Mouse (Mus musculus): ENCODE data around the gene Sipa1l1. TPM values are rescaled to one million over a fixed set of nuclear protein-coding genes. Genes with fewer than 3 reads are reported as not detected.

The Sipa1l1 gene
- total RNA-seq, 2 experiments from 2014 or later = 16.7 to 20.6 TPM

DNA sequence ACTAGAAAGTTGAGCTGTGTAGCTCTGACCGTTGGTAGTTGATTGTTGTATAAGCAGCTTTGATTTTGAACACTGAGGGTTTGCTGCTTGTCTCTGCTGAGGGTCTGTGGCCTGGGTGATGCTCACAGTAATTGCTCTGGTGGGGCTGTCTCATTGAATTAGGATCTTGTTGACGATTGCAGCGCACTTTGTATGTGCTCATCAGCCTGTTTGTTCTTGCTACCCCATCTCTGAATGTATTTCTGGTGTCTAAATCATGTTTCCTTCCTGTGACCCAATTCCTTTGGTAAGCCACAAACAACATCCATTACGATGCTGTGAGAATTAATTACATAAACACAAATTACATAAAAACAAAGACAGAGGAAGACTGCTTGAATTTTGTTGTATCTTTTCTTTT is 39.5 kb downstream of the Sipa1l1 start:
- DNase-seq = no peak

DNA sequence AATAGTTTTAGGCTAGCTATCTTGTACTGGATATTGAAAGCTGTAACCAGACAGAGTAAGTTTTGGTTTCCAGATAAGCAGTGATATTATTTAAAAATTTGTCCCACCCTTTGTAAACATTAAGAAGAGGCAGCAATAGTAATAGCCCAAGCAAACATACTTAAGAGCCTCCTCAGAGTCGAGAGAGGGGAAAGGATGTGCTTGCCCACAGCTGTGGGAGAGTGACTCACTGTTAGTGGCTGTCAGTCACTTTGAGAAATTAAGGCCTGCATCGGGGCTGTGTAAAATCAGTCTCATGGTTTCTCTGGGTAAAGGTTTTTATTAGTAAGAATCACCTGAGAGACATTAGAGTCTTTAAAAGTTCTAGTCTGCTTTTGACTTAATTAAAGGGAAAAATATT is 40.6 kb downstream of the Sipa1l1 start:
- DNase-seq = no peak

DNA sequence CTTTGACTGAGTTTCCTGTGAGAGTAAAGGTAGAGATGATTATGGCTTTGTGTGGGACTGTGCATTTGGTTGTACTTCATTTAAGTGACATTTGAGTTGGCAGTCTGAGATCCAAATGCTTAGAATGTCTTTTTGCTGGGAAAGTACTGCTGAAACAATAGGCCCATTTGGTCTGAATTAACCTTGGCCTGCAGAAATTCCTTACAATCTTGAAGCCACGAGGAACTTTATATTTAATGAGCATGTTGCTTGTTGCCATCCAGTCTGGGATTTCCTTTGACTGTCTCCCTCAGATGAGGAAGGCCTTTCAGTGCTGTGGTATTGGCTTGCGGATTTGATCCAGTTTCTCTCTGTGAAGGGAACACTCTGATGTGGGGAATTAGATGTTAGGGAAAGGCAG is 43.9 kb downstream of the Sipa1l1 start:
- DNase-seq = no peak

DNA sequence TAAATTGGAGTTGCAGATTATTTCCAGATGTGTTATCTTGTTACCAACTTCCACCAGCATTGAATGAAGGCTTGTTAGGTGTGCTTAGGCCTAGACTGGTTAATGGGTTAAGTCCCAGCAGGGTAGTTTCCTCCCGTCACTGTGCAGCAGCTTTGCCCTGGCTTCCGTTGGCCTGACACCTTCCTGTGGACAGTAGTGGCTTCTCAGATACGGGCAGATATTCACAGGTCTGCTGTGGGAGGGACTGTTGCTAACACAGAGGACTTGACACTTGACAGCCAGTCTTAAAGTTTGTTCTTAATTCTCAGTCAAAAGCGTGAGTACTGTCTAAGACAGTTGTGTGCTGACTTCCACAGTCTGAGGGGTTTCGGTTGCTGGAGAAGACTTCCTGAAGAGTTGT is 45.8 kb downstream of the Sipa1l1 start:
- no peak for DNase-seq

DNA sequence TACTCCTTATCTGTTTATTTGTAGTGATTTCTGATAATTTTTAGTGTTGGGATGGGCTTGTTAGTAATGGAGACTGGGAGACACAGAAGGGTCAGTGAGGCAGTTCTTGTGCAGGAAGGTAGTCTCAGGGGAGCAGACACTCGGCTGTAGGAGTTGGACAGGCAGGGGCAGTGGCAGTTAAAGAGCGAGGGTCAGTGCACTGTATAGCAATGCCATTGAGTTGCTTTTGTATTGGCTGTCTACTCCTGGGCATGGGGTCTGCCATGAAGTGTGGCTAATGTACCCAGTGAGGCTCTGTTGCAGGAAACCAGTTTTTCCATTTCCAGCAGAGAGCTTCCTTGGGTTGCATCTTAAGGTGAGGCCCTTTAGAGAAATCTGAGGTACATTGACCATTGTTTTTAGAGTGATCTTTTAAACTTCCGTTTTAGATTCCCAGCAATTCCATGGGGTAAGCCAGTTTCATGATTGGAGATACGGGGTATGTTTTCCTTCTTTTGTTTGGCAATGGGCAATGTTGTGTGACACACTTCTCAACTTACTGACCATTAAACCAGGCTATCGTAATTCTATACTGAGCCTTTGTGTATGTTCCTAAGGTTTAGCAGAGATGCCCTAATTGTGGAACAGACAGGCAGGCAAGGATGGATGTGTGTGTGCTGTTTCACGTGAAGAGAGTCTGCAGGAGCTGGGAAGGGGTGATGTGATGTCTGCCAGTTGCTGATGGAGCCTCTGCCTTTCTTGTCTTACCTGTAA is 47.9 kb downstream of the Sipa1l1 start:
- DNase-seq = no peak

DNA sequence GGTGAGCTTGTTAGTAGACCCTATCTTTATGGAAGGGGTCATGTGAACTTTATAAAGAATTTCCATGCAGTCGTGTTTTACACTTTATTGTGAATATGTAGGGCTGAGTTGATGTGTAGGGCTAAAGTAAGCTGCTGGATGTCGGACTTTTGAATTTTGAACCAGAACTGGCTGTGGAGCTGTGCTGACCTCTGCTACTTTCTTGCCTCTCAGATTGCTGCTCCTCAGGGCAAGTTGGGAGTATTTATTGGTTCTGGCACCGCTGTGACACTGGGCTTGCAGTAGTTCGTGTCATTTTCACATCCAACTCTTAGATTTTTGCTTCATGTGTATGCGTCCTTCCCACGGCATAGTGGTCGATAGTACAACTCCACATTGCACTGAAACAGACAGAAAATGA is 49.1 kb downstream of the Sipa1l1 start:
- DNase-seq = no peak

DNA sequence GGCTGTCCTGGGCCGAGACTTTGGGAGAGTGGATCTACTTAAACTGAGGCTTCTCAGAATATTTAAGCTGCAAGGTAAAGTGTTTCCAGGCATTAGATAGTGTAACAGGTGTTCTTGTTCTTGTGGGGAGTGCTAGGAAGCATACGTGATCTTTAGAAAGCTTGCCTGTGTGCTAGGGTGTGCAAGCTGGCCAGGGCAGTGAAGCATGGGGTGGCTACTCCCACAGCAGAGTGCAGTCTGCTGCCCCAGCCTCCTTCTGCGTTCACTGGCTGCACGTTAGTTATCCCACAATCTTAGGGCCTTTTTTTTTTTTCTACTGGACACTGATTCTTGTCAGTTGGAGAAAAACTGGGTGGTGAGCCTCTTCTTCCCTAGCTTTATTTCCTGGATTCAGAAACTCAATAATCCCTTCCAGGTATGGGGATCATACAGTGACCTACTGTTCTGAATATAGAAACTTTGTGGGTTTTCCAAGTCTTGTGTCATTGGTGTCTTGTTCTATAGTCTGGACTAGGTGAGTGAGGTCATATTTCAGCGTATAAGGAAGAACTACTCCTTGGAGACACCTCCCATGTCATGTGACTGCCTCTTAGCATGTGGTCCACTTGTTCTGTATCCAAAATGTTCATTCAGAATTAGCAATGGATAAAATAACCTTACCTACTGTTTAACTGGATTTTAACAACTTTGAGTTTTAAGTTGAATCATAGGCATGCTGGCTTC is 51.4 kb downstream of the Sipa1l1 start:
- no peak for DNase-seq

DNA sequence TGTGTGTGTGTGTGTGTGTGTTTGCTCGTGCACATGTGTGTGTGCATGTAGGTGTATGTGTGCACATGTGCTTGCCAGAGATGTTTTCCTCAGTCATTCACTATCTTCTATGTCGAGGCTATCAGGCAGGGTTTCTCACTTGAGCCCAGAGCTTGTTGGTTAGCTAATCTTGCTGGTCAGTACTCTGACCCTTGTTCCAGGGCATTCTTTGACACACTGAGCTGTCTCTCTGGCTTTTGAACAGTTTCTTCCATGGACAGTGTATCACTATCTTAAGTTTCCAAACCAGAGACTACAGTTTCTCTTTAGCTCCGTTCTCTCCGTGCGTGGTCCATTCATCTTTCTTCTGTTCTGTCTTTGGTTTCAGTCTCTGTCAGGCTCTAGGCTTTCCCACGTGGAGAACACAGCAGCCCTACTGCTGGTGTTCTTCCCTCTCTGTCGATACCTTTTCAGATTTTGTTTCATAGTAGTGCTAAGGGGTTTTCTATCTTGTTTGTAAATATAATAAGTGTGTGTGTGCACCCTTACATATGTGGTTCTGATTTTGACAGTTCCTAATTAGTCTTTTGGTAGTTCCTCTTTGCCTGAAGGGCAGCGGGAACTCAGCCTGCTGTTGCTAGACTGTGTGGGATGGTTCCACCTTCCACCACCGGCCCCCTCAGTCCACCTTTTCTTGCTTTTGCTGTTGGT is 54.2 kb downstream of the Sipa1l1 start:
- DNase-seq = no peak

DNA sequence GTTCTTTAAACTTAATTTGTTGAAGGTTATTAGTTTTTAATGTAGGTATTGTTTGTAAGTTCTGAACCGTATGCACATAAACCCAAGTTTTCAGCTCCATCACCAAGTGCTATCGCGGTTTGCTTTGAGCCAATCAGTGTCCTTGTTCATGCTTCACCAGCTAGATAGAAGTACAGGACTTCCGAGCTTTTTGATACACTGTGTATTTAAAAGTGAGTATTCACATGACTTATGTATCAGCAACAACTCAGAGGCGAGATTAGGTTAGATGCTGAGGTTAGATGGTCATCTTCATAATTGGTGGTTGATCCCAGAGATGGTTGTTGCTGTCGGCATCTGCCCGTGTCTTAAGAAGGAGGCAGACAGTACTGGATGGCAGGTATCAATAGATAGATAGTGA is 55.7 kb downstream of the Sipa1l1 start:
- DNase-seq = no peak

DNA sequence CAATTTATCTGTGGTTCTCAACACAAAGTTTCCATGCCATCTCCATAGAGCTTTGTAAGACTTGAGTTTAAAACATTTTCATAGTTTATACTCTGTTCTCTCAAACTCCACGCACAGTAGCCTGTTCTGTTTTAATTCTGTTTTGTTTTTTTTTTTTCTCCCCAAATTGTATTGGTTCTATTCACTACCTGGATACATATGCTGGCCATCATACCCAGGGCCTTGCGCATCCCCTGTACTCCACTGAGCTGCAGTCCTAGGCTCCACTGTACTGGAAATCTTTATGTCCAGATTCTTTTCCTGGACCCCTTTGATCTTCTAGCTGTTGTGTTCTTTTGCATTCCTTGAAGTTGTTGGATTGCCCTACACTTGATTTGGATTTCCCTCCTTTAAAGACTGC is 56.2 kb downstream of the Sipa1l1 start:
- no peak for DNase-seq

DNA sequence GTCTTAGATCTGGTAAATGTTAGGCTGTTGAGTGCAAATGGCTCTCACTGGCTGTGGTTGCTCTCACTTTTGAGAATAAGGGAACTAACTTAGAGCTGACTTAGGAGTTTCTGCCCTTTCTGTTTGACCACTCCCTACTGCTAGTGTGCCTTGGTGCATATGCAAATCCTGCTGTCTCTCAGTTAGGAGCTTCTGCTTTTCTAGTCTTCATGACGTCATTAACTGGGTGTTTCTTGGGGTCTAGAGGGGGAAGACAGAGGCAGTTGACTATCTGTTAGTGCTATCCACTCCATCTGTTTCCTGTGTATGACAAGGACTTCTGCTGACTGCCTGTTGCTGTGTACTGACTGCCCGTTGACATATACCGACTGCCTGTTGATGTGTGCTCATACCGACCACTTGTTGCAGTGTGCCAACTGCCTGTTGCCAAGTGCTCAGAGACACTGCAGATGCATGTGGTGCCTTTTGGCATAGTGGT is 56.7 kb downstream of the Sipa1l1 start:
- DNase-seq = no peak

DNA sequence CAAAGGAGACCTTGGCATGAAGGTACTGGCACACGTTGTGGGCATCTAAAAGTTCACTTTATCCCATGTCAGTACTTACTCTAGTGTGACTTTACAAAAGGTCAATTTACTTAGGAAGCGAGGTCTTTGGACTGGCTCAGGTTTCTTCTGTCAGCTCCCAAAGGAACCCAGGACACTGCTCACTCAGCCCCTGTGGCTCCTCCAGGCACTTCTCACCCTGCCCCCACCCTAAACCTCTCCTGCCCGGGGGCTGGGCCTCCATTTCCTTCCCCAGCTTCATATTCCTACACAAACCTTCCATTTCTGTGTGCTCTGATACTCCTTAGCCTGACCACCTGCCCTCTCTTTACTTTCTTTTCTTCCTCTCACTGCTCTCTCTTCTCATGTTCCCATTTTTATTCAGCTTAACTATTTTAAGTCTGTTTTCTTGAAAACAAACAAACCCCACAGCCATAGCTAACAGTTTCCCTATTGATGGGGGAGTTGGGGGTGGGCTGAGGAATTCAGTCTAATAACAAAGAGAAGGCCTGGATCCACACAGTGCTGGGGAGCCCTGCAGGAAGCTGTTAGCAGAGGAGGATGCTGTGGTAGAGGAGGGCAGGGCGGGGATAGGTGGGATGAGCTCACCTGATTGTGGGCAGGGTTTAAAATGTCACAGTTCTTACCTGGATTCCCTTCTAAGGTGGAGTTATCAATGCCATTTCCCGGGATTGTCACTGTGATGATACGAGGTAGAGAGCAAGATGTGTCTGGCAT is 57.4 kb downstream of the Sipa1l1 start:
- DNase-seq = no peak

DNA sequence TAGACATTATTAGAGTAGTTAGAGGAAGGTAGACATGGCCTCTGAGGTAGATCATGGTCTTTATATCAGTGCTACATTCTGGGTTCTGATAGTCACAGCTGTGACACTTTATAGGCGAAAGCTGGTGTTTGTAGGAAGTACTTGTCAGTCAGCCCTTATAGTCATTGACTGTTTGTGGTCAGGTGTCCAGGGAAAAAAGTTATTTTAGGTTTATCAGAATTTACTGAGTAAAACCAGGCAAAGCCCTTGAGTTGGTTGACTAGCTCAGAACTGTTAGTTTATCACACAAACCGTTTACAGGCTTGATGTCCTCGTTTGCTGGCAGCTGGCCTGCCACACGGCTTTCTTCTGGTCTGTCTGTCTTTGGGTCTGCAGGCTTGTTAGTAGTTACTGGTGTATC is 61.0 kb downstream of the Sipa1l1 start:
- DNase-seq = no peak

DNA sequence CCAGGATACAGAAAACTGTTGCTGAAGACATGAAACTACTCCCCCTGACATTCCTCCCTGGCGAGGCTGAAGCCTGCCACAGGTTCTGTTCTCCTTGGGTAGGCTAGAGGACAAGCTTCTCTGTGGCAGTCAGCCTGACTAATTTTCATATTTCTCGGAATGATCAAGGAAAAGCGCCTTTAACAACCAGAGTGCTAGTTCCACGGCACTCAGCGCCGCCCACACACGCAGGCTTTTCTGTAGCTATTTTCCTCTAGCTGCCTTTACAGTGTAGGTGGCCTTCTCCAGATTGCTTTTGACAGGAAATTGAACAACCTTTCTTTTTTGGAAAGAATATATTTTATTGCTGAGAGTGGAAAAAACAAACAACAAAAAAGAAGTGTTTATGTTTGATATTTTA is 62.1 kb downstream of the Sipa1l1 start:
- no peak for DNase-seq

DNA sequence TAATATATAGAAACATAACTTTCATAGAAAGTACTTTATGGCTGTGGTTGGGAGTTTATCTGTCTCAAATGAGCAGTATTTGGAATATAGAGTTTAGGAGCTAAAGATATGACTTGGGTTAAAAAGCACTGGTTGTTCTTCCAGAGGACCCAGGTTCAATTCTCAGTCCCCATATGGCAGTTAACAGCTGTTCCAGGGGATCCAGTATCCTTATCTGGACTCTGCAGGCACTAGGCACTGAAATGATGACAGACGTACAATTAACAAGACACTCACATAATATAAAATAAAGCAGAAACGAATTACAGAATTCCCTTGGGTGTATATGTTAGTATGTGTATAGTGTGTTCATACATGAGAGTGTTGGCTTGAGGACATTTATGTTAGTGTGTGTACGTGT is 64.1 kb downstream of the Sipa1l1 start:
- no peak for DNase-seq

DNA sequence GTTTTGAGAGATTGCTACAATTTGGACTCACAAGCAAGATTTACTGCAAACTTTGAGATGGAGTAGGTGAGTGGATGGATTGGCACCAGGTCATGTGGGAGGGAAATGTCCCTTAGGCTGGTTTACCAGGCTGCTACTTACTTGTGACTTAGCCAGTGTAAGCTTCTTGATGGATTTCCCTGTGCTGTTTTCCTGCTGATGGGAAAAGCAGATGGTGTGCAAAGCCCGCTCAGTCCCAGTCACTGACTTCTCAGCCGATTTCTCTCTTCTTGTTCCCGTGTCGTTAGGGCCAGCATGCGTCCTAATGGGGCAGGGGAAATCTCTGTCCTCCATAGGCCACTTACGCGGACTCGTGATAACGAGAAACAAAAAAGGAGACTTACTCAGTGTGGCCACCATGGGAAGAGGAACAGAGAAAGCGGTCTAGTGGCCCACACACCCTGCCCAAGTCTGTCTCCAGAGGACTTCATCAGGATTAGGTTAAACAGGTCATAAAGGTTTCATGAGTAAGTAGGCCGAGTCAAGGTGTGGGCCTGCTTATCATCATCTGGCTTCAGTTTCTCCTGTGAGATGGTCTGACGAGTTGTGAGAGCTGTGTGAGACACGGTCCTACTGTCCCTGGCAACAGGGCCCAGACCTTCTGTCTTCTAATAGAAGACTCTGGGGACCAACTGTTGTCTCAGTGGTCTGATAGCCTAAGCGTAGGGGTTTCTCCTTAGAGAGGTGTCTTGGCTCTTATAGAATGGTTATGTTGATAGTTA is 65.5 kb downstream of the Sipa1l1 start:
- DNase-seq = no peak

DNA sequence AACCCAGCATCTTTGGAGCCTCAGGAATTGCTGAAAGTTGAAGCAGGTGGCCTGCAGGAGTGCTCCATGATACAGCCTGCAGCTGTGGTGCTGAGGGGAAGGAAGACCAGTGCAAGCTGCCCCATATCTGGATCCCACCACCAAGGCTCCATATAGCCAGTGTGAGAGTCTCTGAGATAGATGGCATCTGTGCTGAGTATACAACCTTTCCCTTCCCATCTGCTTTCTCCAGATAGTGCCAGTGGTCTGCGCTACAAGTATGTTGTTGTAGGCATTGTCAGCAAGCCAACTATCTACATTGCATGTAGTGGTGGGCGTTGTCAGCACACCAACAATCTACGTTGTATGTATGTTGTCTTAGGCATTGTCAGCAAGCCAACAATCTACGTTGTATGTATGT is 68.0 kb downstream of the Sipa1l1 start:
- no peak for DNase-seq

DNA sequence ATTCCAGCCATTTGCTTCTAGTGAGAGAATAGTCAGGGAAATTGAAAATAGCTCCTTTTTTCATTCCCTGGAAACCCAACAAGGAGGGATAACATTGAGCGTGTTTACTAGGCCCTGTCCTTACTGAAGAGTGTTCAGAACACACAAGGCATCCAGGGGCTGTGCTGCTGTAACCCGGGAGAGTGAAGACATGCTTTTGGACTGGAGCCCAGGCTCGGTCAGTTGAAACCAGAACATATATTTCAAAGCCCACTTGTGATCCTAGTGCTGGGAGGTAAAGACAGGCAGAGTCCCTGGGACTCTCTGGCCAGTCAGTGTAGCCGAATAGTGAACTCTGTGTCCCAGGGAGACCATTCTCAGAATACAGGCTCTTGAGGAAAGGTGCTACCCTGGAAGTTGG is 68.8 kb downstream of the Sipa1l1 start:
- DNase-seq = no peak

DNA sequence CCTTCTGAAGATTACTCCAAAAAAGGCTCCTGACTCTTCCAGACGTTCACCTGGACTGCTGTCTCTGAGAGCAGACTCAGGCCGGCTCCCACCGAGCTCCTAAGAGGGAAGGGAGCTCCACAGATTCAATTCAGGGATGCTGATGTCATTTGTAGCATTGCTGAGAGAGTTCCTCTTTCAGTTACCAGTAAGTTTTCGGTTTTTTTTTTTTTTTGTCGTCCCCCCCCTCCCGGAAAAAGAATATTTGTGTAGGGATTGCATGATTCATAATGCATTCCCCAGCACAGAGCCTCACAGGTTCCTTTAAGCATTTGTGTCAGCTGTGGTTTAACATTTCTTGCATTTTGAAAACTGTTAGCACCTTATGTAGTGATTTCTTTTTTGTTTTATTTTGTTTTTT is 71.6 kb downstream of the Sipa1l1 start:
- no peak for DNase-seq

DNA sequence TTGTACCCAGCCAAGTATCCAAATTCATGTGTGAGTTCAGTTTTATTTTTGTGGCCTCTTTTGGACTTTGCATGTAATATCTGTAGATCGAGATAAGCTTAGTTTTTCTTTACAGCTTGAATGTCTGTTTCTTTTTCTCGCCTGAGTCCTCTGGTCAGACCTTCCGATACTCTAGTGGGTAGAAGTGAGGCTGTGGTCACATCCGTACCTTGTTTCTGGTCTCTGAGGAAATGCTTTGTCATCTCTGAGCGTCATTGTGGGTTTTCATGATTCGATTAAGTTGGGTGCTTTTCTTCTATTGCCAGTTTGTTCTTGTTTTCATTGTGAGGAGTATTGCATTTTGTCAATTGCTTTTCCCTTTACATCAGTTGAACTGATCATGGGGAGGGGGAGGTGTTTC is 76.1 kb downstream of the Sipa1l1 start:
- no peak for DNase-seq

DNA sequence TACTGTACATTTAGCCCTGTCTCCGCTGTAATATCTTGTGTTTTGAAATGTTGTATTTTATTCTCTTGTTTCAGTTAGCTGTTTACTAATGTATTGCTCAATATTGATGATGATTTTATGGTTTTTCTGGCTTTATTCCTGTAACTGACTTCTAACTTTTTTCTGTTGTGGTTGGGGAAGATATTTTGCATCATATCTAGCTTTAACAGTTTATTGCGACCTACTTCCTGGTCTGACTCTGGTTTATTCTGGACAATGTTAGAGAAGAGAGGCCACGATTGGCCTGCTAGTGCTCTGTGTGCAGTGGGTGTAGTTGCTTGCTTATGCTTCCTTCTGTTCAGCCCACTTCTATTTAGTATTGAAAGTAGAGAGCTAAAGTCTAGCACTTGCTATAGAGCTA is 77.3 kb downstream of the Sipa1l1 start:
- no peak for DNase-seq

Data from gastrocnemius, postnatal 10 days (tissue).